Mouse (Mus musculus) neural tube, embryonic 11.5 days (tissue): Measurements from ENCODE around the gene Nfkb2. TPM values are rescaled to one million over a fixed set of nuclear protein-coding genes. Genes with fewer than 3 reads are reported as not detected.
A peak's percentile ranks its signal among the peaks of the same experiment; 100 is the strongest.

Source experiments
- ATAC-seq: fragments of 200-750 bp; cut with Nextera tagmentation; 2 replicates; pipeline ENCODE4 v1.8.0; 2017; ENCODE audit warnings: moderate number of reproducible peaks, mild to moderate bottlenecking, moderate TSS enrichment, moderate library complexity; ENCODE audit not compliant: insufficient read depth, low FRiP score, low TSS enrichment
- DNase-seq: peaks from one replicate; pipeline ENCODE4 v3.0.0-alpha.2; 2015; ENCODE audit warnings: low spot score
- H3K27ac ChIP-seq: fragments of 300-500 bp; sonication (generic); 2 replicates; pipeline ENCODE4 v1.5.1; 2014; ENCODE audit warnings: low read depth, mild to moderate bottlenecking, low read length
- H3K27me3 ChIP-seq: fragments of 300-500 bp; sonication (generic); 2 replicates; pipeline ENCODE4 v1.6.1; 2014; ENCODE audit warnings: mild to moderate bottlenecking, low read length, mixed read lengths; ENCODE audit not compliant: control insufficient read depth, insufficient read depth
- H3K36me3 ChIP-seq: fragments of 300-500 bp; sonication (generic); 2 replicates; pipeline ENCODE4 v1.6.1; 2014; ENCODE audit warnings: mild to moderate bottlenecking, low read length, moderate library complexity, mixed read lengths; ENCODE audit not compliant: control insufficient read depth, insufficient read depth
- H3K4me1 ChIP-seq: fragments of 300-500 bp; sonication (generic); 2 replicates; pipeline ENCODE4 v1.6.1; 2014; ENCODE audit warnings: low read length, mixed read lengths; ENCODE audit not compliant: control insufficient read depth, insufficient read depth
- H3K4me2 ChIP-seq: fragments of 300-500 bp; sonication (generic); 2 replicates; pipeline ENCODE4 v1.6.1; 2014; ENCODE audit warnings: low read depth, mild to moderate bottlenecking, moderate library complexity
- H3K4me3 ChIP-seq: fragments of 300-500 bp; sonication (generic); 2 replicates; pipeline ENCODE4 v1.5.1; 2014; ENCODE audit warnings: low read depth, low read length
- H3K9ac ChIP-seq: fragments of 300-500 bp; sonication (generic); 2 replicates; pipeline ENCODE4 v1.6.1; 2014; ENCODE audit warnings: mild to moderate bottlenecking, low read length
- H3K9me3 ChIP-seq: fragments of 300-500 bp; sonication (generic); 2 replicates; pipeline ENCODE4 v1.6.1; 2016; ENCODE audit warnings: low read length; ENCODE audit not compliant: control insufficient read depth
- WGBS: fragments of 180-500 bp; shearing (Covaris S2); extraction: QIAGEN DNeasy Blood & Tissue Kit; methylation state at CpG from one replicate; pipeline ENCODE4 v1.1.7; 2014; 5-methylcytosine and 5-hydroxymethylcytosine counted together
- polyA plus RNA-seq: library from polyadenylated mRNA; unstranded; fragments of >200 nt; fragmentation: Nextera tagmentation; extraction: Ambion mirVana; gene quantifications from 2 replicates; pipeline ENCODE4 v1.2.1, GENCODE M21; 2014

Nfkb2 gene
- 4.1 and 4.3 TPM in 2 replicates for polyA plus RNA-seq

GRCm38 (mm10) chr19:46304216-46304841, at the start of gene Nfkb2:
Nfkb2 (plus strand) TSS chr19:46304320.
- H3K4me3 ChIP-seq, result peak within 1 kb of the TSS; percentile 54
- H3K27me3 ChIP-seq, result peaks cover 14% of the 10 kb centered on the region
- ATAC-seq (peak; percentile 84), DNase-seq (peak; percentile 89)
- peak within 1 kb of the TSS; percentile 93 for H3K4me2 ChIP-seq
- WGBS, result under 1% methylated on average over 39 of the region's 39 CpGs
- H3K9ac ChIP-seq, result peak within 1 kb of the TSS; percentile 44; the same call in 1 of the 2 replicates
- no peaks in the 10 kb centered on the region for H3K36me3 ChIP-seq
- H3K27ac ChIP-seq, result peak within 1 kb of the TSS; percentile 49; the same call in 1 of the 2 replicates
- peaks cover 14% of the 10 kb centered on the region for H3K4me1 ChIP-seq
- no peaks in the 10 kb centered on the region for H3K9me3 ChIP-seq

- 91% methylated on average over 7 of the region's 7 CpGs for WGBS
- DNase-seq, result peak; percentile 15
- no peak for ATAC-seq
- Histone ChIP-seq H3K27me3 (no peaks in the 10 kb centered on the region), H3K9ac (no peak overlapping the region), H3K36me3 (peaks cover 16% of the 10 kb centered on the region), H3K4me1 (no peaks in the 10 kb centered on the region), H3K27ac (no peak overlapping the region), H3K4me2 (no peak overlapping the region), H3K9me3 (no peaks in the 10 kb centered on the region), H3K4me3 (no peak overlapping the region)
Observed at GRCm38 (mm10) chr19:46264762-46265161, 39.4 kb upstream of the Nfkb2 start.

- peaks cover 18% of the 10 kb centered on the region for H3K36me3 ChIP-seq
- H3K4me3 ChIP-seq, result no peak overlapping the region
- H3K27ac ChIP-seq, result no peak overlapping the region
- no peaks in the 10 kb centered on the region for H3K9me3 ChIP-seq
- no peak for DNase-seq
- no peak for ATAC-seq
- H3K4me2 ChIP-seq, result no peak overlapping the region
- H3K9ac ChIP-seq, result no peak overlapping the region
- H3K27me3 ChIP-seq, result no peaks in the 10 kb centered on the region
- H3K4me1 ChIP-seq, result no peaks in the 10 kb centered on the region
Observed at GRCm38 (mm10) chr19:46275307-46275706, 28.8 kb upstream of the Nfkb2 start.

- Histone ChIP-seq H3K27ac (no peak overlapping the region), H3K27me3 (no peaks in the 10 kb centered on the region), H3K9ac (no peak overlapping the region), H3K4me1 (no peaks in the 10 kb centered on the region), H3K4me3 (no peak overlapping the region), H3K9me3 (no peaks in the 10 kb centered on the region), H3K36me3 (peaks cover 14% of the 10 kb centered on the region), H3K4me2 (no peak overlapping the region)
- no peak for DNase-seq
- WGBS, result 91% methylated on average over 11 of the region's 11 CpGs
- no peak for ATAC-seq
Observed at GRCm38 (mm10) chr19:46282081-46282849, 21.9 kb upstream of the Nfkb2 start.

GRCm38 (mm10) chr19:46284686-46285085, 19.4 kb upstream of the Nfkb2 start:
- no peaks in the 10 kb centered on the region for H3K27me3 ChIP-seq
- WGBS, result 97% methylated on average over 4 of the region's 4 CpGs
- no peak overlapping the region for H3K27ac ChIP-seq
- H3K4me3 ChIP-seq, result no peak overlapping the region
- H3K9me3 ChIP-seq, result no peaks in the 10 kb centered on the region
- DNase-seq (no peak), ATAC-seq (no peak)
- no peak overlapping the region for H3K9ac ChIP-seq
- peaks cover 14% of the 10 kb centered on the region for H3K36me3 ChIP-seq
- no peak overlapping the region for H3K4me2 ChIP-seq
- no peaks in the 10 kb centered on the region for H3K4me1 ChIP-seq

- 90% methylated on average over 7 of the region's 7 CpGs for WGBS
- no peaks in the 10 kb centered on the region for H3K27me3 ChIP-seq
- no peak overlapping the region for H3K4me2 ChIP-seq
- H3K4me3 ChIP-seq, result no peak overlapping the region
- no peaks in the 10 kb centered on the region for H3K9me3 ChIP-seq
- no peak overlapping the region for H3K9ac ChIP-seq
- DNase-seq (no peak), ATAC-seq (no peak)
- H3K4me1 ChIP-seq, result no peaks in the 10 kb centered on the region
- peaks cover 9% of the 10 kb centered on the region for H3K36me3 ChIP-seq
- H3K27ac ChIP-seq, result no peak overlapping the region
Observed at GRCm38 (mm10) chr19:46285631-46286030, 18.5 kb upstream of the Nfkb2 start.

GRCm38 (mm10) chr19:46286047-46286446, 18.1 kb upstream of the Nfkb2 start:
- ATAC-seq (no peak), DNase-seq (no peak)
- WGBS, result 90% methylated on average over 6 of the region's 6 CpGs
- Histone ChIP-seq H3K4me3 (no peak overlapping the region), H3K36me3 (peaks cover 9% of the 10 kb centered on the region), H3K27ac (no peak overlapping the region), H3K9ac (no peak overlapping the region), H3K27me3 (no peaks in the 10 kb centered on the region), H3K9me3 (no peaks in the 10 kb centered on the region), H3K4me1 (no peaks in the 10 kb centered on the region), H3K4me2 (no peak overlapping the region)

GRCm38 (mm10) chr19:46286926-46287325, 17.2 kb upstream of the Nfkb2 start:
- DNase-seq (no peak), ATAC-seq (no peak)
- Histone ChIP-seq H3K27ac (no peak overlapping the region), H3K4me1 (no peaks in the 10 kb centered on the region), H3K4me3 (no peak overlapping the region), H3K36me3 (peaks cover 9% of the 10 kb centered on the region), H3K9me3 (no peaks in the 10 kb centered on the region), H3K27me3 (no peaks in the 10 kb centered on the region), H3K4me2 (no peak overlapping the region), H3K9ac (no peak overlapping the region)
- WGBS, result 95% methylated on average over 3 of the region's 3 CpGs

- H3K4me3 ChIP-seq, result no peak overlapping the region
- DNase-seq (no peak), ATAC-seq (no peak)
- no peaks in the 10 kb centered on the region for H3K4me1 ChIP-seq
- H3K9ac ChIP-seq, result no peak overlapping the region
- H3K4me2 ChIP-seq, result no peak overlapping the region
- H3K36me3 ChIP-seq, result peaks cover 5% of the 10 kb centered on the region
- H3K27ac ChIP-seq, result no peak overlapping the region
- H3K9me3 ChIP-seq, result no peaks in the 10 kb centered on the region
- WGBS, result 90% methylated on average over 3 of the region's 3 CpGs
- H3K27me3 ChIP-seq, result no peaks in the 10 kb centered on the region
Observed at GRCm38 (mm10) chr19:46287566-46287965, 16.6 kb upstream of the Nfkb2 start.
